Mouse (Mus musculus) midbrain, postnatal 0 days (tissue): ENCODE measurements at regions not wholly inside any gene's neighbourhood (a gene's known extent, or its start where the extent isn't known, plus 50 kb on each side); places are given as distances from the start of the nearest gene placed in this dataset.

Experiments
- ATAC-seq: fragments of 200-750 bp; cut with Nextera tagmentation; 2 replicates; pipeline ENCODE4 v1.8.0; 2017; ENCODE audit warnings: moderate number of reproducible peaks, mild to moderate bottlenecking, moderate TSS enrichment, moderate library complexity; ENCODE audit not compliant: low FRiP score
- DNase-seq: peaks from one replicate; pipeline ENCODE4 v3.0.0-alpha.2; 2015; ENCODE audit warnings: low spot score
- H3K27ac ChIP-seq: fragments of 300-500 bp; sonication (generic); 2 replicates; pipeline ENCODE4 v1.5.1; 2014; ENCODE audit warnings: low read depth, mild to moderate bottlenecking, low read length, mixed read lengths
- H3K27me3 ChIP-seq: fragments of 300-500 bp; sonication (generic); 2 replicates; pipeline ENCODE4 v1.6.1; 2014; ENCODE audit warnings: low read length, control low read depth, mixed read lengths; ENCODE audit not compliant: insufficient read depth
- H3K36me3 ChIP-seq: fragments of 300-500 bp; sonication (generic); 2 replicates; pipeline ENCODE4 v1.6.1; 2014; ENCODE audit warnings: low read length, control low read depth, mixed read lengths; ENCODE audit not compliant: insufficient read depth
- H3K4me1 ChIP-seq: fragments of 300-500 bp; sonication (generic); 2 replicates; pipeline ENCODE4 v1.6.1; 2014; ENCODE audit warnings: mild to moderate bottlenecking, control low read depth, antibody characterized with exemption, low read length, mixed read lengths; ENCODE audit not compliant: insufficient read depth
- H3K4me2 ChIP-seq: fragments of 300-500 bp; sonication (generic); 2 replicates; pipeline ENCODE4 v1.6.1; 2014; ENCODE audit warnings: low read depth, mild to moderate bottlenecking, low read length, mixed read lengths; ENCODE audit not compliant: poor library complexity, severe bottlenecking
- H3K4me3 ChIP-seq: fragments of 300-500 bp; sonication (generic); 2 replicates; pipeline ENCODE4 v1.5.1; 2014; ENCODE audit warnings: low read depth, mild to moderate bottlenecking, low read length, moderate library complexity
- H3K9ac ChIP-seq: fragments of 300-500 bp; sonication (generic); replicated peaks from 2 replicates; pipeline ENCODE4 v1.6.1; 2014; ENCODE audit warnings: mild to moderate bottlenecking, low read length, moderate library complexity, mixed read lengths; ENCODE audit not compliant: poor library complexity, severe bottlenecking
- H3K9me3 ChIP-seq: fragments of 300-500 bp; sonication (generic); 2 replicates; pipeline ENCODE4 v1.6.1; 2016; ENCODE audit warnings: low read length, control low read depth
- CTCF ChIP-seq: IDR thresholded peaks from 2 replicates; pipeline ENCODE4 v1.5.1; 2016; ENCODE audit warnings: antibody characterized with exemption, mild to moderate bottlenecking
- WGBS: fragments of 180-500 bp; shearing (Covaris S2); extraction: QIAGEN DNeasy Blood & Tissue Kit; methylation state at CpG from one replicate; pipeline ENCODE4 v1.1.7; 2014; 5-methylcytosine and 5-hydroxymethylcytosine counted together

DNA sequence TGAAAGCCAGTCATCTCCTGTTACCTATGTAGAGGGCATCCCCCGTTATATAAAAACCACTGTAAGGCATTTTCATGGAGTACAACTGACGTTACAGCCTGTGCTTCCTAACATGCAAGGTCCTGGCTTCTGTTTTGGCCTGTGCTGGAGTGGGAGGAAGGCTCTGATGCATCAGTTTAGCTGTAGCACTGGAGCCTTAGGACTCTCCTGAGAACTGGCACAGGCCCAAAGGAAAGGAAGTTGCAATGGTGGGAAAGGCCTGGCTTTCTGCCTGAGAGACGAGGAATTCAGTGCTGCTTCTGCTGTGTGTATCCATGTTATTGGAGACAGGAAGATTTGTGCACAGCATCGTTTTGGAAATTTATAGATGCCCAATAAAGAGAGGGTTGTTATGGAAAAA, 144.2 kb upstream of the Gm5148 start:
- H3K4me1 ChIP-seq = no peaks in the 10 kb centered on the region

GRCm38 (mm10) chr3:37862756-37863155, 138.5 kb upstream of the Gm5148 start:
- H3K4me1 ChIP-seq = peaks cover 7% of the 10 kb centered on the region; the same call in 1 of the 2 replicates
- H3K9me3 ChIP-seq = no peaks in the 10 kb centered on the region
- WGBS = 77% methylated on average over 9 of the region's 9 CpGs
- H3K9ac ChIP-seq = no peak overlapping the region
- no peaks in the 10 kb centered on the region for H3K27me3 ChIP-seq
- H3K27ac ChIP-seq = no peak overlapping the region
- no peak for TF ChIP-seq CTCF
- no peak overlapping the region for H3K4me2 ChIP-seq
- H3K4me3 ChIP-seq = no peak overlapping the region
- DNase-seq (no peak), ATAC-seq (no peak)
- H3K36me3 ChIP-seq = no peaks in the 10 kb centered on the region

More for the DNA sequence above, 144.2 kb upstream of the Gm5148 start:
- no peak for TF ChIP-seq CTCF
- no peak for ATAC-seq
- Histone ChIP-seq H3K36me3 (no peaks in the 10 kb centered on the region), H3K27me3 (no peaks in the 10 kb centered on the region), H3K9ac (no peak overlapping the region), H3K4me3 (no peak overlapping the region), H3K9me3 (no peaks in the 10 kb centered on the region), H3K4me2 (no peak overlapping the region), H3K27ac (no peak overlapping the region)
- 73% methylated on average over 4 of the region's 4 CpGs for WGBS
- DNase-seq = peak; percentile 38

GRCm38 (mm10) chr3:37860715-37861461, 136.6 kb upstream of the Gm5148 start:
- no peak overlapping the region for H3K27ac ChIP-seq
- ATAC-seq = no peak
- no peak for TF ChIP-seq CTCF
- H3K36me3 ChIP-seq = no peaks in the 10 kb centered on the region
- H3K9me3 ChIP-seq = no peaks in the 10 kb centered on the region
- no peak for DNase-seq
- 69% methylated on average over 9 of the region's 9 CpGs for WGBS
- H3K27me3 ChIP-seq = no peaks in the 10 kb centered on the region
- H3K4me1 ChIP-seq = peaks cover 7% of the 10 kb centered on the region; the same call in 1 of the 2 replicates
- no peak overlapping the region for H3K4me3 ChIP-seq
- no peak overlapping the region for H3K9ac ChIP-seq
- no peak overlapping the region for H3K4me2 ChIP-seq

GRCm38 (mm10) chr3:37860034-37860714, 135.9 kb upstream of the Gm5148 start:
- peaks cover 7% of the 10 kb centered on the region; the same call in 1 of the 2 replicates for H3K4me1 ChIP-seq
- no peaks in the 10 kb centered on the region for H3K27me3 ChIP-seq
- no peak overlapping the region for H3K4me2 ChIP-seq
- H3K4me3 ChIP-seq = no peak overlapping the region
- H3K36me3 ChIP-seq = no peaks in the 10 kb centered on the region
- no peak overlapping the region for H3K27ac ChIP-seq
- no peaks in the 10 kb centered on the region for H3K9me3 ChIP-seq
- ATAC-seq (no peak), DNase-seq (peak; percentile 79)
- WGBS = 44% methylated on average over 13 of the region's 13 CpGs
- no peak for TF ChIP-seq CTCF
- no peak overlapping the region for H3K9ac ChIP-seq

- Histone ChIP-seq H3K4me1 (peaks cover 7% of the 10 kb centered on the region; the same call in 1 of the 2 replicates), H3K4me2 (no peak overlapping the region), H3K36me3 (no peaks in the 10 kb centered on the region), H3K4me3 (no peak overlapping the region), H3K27ac (no peak overlapping the region), H3K27me3 (no peaks in the 10 kb centered on the region), H3K9me3 (no peaks in the 10 kb centered on the region), H3K9ac (no peak overlapping the region)
- 93% methylated on average over 6 of the region's 6 CpGs for WGBS
- ATAC-seq (no peak), DNase-seq (no peak)
- no peak for TF ChIP-seq CTCF
These were observed 134.5 kb upstream of the Gm5148 start for GRCm38 (mm10) chr3:37858624-37859302.
